Mouse (Mus musculus): ENCODE measurements around the gene Apbb1ip.

The Apbb1ip gene

GRCm38 (mm10) chr2:22773549-22774180 is at the start of gene Apbb1ip:
TSS of gene Apbb1ip (plus strand) at chr2:22774094.
- peak; percentile 32 for DNase-seq (ENCODE audit: low spot score)

- DNase-seq (ENCODE audit: low spot score), result no peak
Observed at GRCm38 (mm10) chr2:22727113-22727512, 46.8 kb upstream of the Apbb1ip start.

- no peak for DNase-seq (ENCODE audit: low spot score)
Observed at GRCm38 (mm10) chr2:22736134-22736533, 37.8 kb upstream of the Apbb1ip start.

- DNase-seq (ENCODE audit: low spot score), result no peak
Observed at GRCm38 (mm10) chr2:22739369-22739768, 34.5 kb upstream of the Apbb1ip start.

- DNase-seq (ENCODE audit: low spot score), result no peak
Observed at GRCm38 (mm10) chr2:22740441-22740840, 33.5 kb upstream of the Apbb1ip start.

- no peak for DNase-seq (ENCODE audit: low spot score)
Observed at GRCm38 (mm10) chr2:22741222-22741621, 32.7 kb upstream of the Apbb1ip start.

GRCm38 (mm10) chr2:22744121-22744761 is 29.7 kb upstream of the Apbb1ip start:
- no peak for DNase-seq (ENCODE audit: low spot score)

- DNase-seq (ENCODE audit: low spot score), result no peak
Observed at GRCm38 (mm10) chr2:22744876-22745275, 29.0 kb upstream of the Apbb1ip start.

GRCm38 (mm10) chr2:22746785-22747184 is 27.1 kb upstream of the Apbb1ip start:
- DNase-seq (ENCODE audit: low spot score), result no peak

- no peak for DNase-seq (ENCODE audit: low spot score)
Observed at GRCm38 (mm10) chr2:22747941-22748340, 26.0 kb upstream of the Apbb1ip start.

GRCm38 (mm10) chr2:22749761-22750160 is 24.1 kb upstream of the Apbb1ip start:
- no peak for DNase-seq (ENCODE audit: low spot score)

- no peak for DNase-seq (ENCODE audit: low spot score)
Observed at GRCm38 (mm10) chr2:22752492-22752891, 21.4 kb upstream of the Apbb1ip start.

- DNase-seq (ENCODE audit: low spot score), result no peak
Observed at GRCm38 (mm10) chr2:22753461-22754075, 20.3 kb upstream of the Apbb1ip start.

- no peak for DNase-seq (ENCODE audit: low spot score)
Observed at GRCm38 (mm10) chr2:22754222-22754824, 19.6 kb upstream of the Apbb1ip start.

GRCm38 (mm10) chr2:22755561-22755960 is 18.3 kb upstream of the Apbb1ip start:
- DNase-seq (ENCODE audit: low spot score), result no peak

- DNase-seq (ENCODE audit: low spot score), result peak; percentile 83
Observed at GRCm38 (mm10) chr2:22758310-22758972, 15.5 kb upstream of the Apbb1ip start.

GRCm38 (mm10) chr2:22760452-22760851 is 13.4 kb upstream of the Apbb1ip start:
- no peak for DNase-seq (ENCODE audit: low spot score)

- DNase-seq (ENCODE audit: low spot score), result no peak
Observed at GRCm38 (mm10) chr2:22761103-22761521, 12.8 kb upstream of the Apbb1ip start.

GRCm38 (mm10) chr2:22764774-22765387 is 9.0 kb upstream of the Apbb1ip start:
- DNase-seq (ENCODE audit: low spot score), result peak; percentile 31

- no peak for DNase-seq (ENCODE audit: low spot score)
Observed at GRCm38 (mm10) chr2:22771311-22771710, 2.6 kb upstream of the Apbb1ip start.

GRCm38 (mm10) chr2:22774181-22774751 is 372 bp downstream of the Apbb1ip start:
- peak; percentile 74 for DNase-seq (ENCODE audit: low spot score)

GRCm38 (mm10) chr2:22775213-22775612 is 1.3 kb downstream of the Apbb1ip start:
- DNase-seq (ENCODE audit: low spot score), result no peak

Data from layer of hippocampus, adult 11-12 months (tissue).